Mouse (Mus musculus): ENCODE measurements around the gene Pwp2.
"Not testable (repeated sequence)": the region's sequence is repeated elsewhere in the genome, so short reads cannot be mapped to it uniquely, and the experiment has no call there.

The Pwp2 gene

DNA sequence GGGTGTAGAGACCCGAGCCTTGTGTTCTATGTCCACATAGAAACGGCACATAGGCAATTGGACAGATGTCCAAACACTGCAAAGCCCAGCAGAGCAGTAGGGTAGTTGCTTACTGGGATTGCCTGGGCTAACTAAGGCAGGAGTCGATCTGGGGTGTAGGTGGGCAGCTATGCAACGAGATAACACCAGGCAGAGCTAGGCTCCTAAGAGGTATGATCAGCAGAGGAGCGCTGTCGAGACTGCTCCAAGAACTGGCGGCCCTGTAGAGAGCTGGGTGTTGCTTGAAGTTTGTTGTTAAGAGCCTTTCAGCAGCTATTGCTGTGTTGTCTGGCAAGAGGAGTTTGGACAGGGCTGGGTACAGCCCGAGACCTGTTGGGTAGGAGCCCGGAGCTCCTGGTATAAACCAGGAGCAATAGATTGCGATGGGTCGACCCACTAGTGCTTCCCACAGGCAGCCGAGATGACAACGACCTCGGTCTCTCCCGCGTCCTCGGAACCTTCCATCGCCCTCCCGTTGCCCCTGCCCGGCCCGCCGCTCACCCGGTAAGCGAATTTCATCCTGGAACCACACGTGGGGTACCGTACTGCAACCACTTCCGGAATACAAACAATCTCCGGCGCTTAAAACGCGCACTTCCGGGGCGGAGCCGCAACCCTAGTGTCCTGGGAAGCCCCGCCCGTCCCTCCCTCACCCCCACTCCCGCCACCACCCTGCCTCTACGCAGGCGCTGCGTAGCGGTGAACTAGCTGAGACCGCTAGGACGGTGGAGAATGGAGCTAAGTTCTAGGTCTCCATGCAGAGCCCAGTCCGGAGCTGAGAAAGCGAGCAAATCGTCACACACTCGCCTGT is at the start of gene Pwp2:
Gene Pwp2, minus strand, starts transcription at position 619 of the 850 bp plus-strand sequence.
- DNase-seq (ENCODE audit: low spot score) = peak; percentile 90

- no peak for DNase-seq (ENCODE audit: low spot score)
Measured at GRCm38 (mm10) chr10:78233756-78234155, 48.8 kb upstream of the Pwp2 start.

GRCm38 (mm10) chr10:78233161-78233560 is 48.2 kb upstream of the Pwp2 start:
- DNase-seq (ENCODE audit: low spot score) = no peak

- DNase-seq (ENCODE audit: low spot score) = no peak
Measured at GRCm38 (mm10) chr10:78232301-78232980, 47.5 kb upstream of the Pwp2 start.

DNA sequence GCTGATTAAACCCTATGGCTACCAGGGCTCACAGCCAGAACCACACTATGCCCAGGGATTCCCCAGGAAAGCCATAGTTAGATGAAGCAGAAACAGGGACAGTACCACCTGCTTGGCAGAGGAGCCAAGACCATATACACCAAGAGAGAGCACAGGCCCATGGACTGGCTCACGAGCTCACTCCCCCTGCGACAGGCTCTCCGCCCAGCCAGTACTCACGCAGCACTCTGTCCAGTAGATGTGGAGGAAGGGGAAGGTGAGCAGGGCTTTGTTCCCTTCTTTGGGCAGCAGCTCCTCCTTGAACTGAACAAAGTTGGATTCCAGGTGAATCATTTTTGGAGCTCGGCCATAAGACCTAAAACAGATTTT is 43.6 kb upstream of the Pwp2 start:
- no peak for DNase-seq (ENCODE audit: low spot score)

- no peak for DNase-seq (ENCODE audit: low spot score)
Measured at GRCm38 (mm10) chr10:78227875-78228559, 43.1 kb upstream of the Pwp2 start.

GRCm38 (mm10) chr10:78224136-78224535 is 39.2 kb upstream of the Pwp2 start:
- DNase-seq (ENCODE audit: low spot score) = no peak

GRCm38 (mm10) chr10:78222908-78223307 is 38.0 kb upstream of the Pwp2 start:
- DNase-seq (ENCODE audit: low spot score) = no peak

- no peak for DNase-seq (ENCODE audit: low spot score)
Measured at GRCm38 (mm10) chr10:78221315-78221714, 36.4 kb upstream of the Pwp2 start.

- no peak for DNase-seq (ENCODE audit: low spot score)
Measured at GRCm38 (mm10) chr10:78219528-78219927, 34.6 kb upstream of the Pwp2 start.

DNA sequence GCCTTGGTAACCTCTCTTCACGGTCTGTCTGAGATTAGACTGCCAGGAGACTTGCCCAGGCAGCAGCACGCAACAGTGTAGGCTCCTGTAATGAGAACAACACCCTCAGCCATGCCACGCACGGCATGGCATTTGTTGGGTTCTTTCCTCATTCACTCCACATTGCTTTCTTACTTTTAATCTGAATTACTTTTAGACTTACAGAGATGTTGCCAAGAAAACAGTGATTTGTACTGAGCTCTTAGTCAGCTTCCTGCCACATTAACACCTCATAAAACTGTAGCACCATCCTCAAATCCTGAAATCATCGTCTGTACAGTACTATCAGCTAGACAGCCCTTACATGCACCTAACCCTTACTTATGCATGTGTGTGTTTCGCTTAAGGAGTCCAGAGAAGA is 33.6 kb upstream of the Pwp2 start:
- DNase-seq (ENCODE audit: low spot score) = no peak

DNA sequence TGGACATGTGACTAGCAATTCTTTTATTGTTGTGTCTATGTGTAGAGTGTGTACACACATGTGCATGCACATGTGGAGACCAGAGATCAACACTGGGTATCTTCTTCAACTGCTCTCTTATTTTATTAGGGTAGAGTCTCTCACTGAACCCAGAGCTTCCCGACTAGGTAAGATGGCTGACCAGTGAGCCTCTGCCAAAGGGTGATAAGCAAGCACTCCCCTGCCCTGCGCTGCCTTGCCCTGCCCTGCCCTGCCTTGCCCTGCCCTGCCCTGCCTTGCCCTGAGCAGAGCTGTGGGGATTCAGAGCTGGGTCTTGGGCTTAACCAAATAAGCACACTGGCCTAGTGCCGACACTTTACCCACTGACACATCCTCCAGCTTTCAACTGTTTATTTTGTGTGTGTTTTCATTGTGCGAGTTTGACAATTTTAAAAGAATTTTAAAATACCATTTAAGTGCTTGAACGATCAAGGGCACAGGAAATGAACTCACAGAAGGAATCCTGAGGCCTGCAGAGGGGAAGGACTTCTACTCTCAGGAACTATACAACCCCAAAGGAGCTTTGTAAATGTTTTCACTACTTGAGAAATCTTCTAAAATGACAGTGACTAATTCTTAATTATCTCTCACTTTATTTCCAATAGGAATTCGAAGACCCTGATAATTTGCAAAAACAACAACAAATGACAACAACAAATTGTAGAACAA is 31.6 kb upstream of the Pwp2 start:
- DNase-seq (ENCODE audit: low spot score) = no peak

- no peak for DNase-seq (ENCODE audit: low spot score)
Measured at GRCm38 (mm10) chr10:78214371-78214770, 29.4 kb upstream of the Pwp2 start.

GRCm38 (mm10) chr10:78211311-78211710 is 26.4 kb upstream of the Pwp2 start:
- DNase-seq (ENCODE audit: low spot score) = no peak

DNA sequence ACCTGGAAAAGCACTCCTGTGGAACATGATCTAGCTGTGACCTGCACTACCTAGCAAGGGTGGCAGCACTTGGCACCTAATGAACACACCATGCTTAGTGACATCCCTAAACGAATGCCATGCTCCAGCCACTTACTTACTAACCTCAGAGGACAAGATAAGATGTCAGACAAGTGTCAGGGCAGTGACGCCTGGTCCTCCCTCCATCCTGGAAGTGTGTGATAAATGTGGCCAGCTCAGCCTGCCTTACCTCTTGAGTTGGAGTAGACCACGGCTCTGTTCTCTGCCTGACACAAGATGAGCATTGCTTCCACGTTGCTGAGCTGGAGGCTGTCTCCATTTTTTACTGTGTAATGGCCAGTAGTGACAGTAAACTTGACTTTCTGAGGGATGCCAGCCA is 16.2 kb upstream of the Pwp2 start:
- DNase-seq (ENCODE audit: low spot score) = no peak

DNA sequence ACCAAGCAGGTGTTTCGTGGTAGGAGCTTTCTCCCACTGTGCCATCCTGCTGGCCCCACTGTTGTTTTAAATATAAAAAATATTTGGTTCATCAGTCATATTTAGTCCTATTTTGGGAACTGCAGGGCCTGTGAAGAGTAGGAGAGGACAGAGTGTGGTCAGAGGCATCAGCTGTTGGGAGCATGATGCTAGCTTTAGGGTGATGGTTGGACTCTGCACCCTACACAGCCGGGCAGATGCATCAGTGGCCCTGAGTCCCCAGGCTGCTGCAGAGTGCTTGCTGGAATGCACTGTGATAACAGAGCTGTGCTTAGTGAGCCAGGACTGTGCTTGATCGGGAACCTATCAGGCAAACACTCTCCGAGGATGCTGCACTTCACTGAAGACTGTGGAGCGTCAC is 8.0 kb upstream of the Pwp2 start:
- no peak for DNase-seq (ENCODE audit: low spot score)

DNA sequence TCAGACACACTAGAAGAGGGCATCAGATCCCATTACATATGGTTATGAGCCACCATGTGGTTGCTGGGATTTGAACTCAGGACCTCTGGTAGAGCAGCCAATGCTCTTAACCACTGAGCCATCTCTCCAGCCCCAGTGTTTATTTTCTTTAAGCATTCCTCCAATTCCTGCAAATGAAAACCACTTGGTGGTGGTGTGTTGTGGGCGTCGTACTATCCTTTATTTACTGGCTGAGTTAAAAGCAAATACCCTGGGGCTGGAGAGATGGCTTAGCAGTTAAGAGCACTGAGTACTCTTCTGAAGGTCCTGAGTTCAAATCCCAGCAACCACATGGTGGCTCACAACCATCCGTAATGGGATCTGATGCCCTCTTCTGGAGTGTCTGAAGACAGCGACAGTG is 1.1 kb upstream of the Pwp2 start:
- DNase-seq (ENCODE audit: low spot score) = not testable (repeated sequence)

- DNase-seq (ENCODE audit: low spot score) = no peak
Measured at GRCm38 (mm10) chr10:78185381-78185725, 404 bp upstream of the Pwp2 start.

GRCm38 (mm10) chr10:78183577-78183976 is 1.4 kb downstream of the Pwp2 start:
- no peak for DNase-seq (ENCODE audit: low spot score)

GRCm38 (mm10) chr10:78182321-78182720 is 2.6 kb downstream of the Pwp2 start:
- no peak for DNase-seq (ENCODE audit: low spot score)

DNA sequence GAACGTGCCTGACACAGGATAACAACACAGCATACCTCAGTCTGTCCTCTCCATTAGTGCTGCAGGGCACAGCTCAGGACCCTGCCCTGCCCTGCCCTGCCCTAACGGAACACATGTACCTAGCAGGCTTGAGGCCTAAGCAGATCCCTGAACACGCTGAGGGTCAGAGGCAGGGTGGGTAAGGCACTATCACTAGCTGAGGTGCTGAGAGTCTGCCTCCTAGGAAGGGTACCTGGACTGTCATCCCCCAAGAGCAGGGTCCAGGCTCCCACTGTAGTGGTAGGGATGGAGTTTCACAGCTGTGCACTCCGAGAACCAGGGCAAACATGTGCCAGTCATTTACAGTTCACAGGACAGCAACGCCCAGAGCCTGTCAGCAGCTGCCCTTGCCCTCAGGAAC is 10.5 kb downstream of the Pwp2 start:
- no peak for DNase-seq (ENCODE audit: low spot score)

DNA sequence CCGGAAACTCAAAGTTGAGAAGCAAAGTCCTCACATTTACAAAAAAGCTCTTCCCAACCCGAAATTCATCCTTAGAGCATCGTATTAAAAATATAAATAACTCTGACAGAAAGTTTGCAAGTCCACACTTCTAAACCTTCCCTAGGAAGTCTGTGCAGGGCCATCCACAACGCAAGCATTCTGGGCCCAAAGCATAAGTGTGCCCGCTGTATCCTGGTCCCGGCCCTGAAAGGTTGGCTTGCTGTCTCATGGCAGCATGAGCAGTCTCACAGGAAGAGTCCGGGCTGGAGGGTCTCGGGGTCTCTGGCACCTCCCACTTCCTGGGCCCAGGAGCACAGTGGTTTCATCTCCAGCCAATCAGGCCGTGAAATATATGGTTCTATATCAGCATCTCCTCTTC is 13.4 kb downstream of the Pwp2 start:
- no peak for DNase-seq (ENCODE audit: low spot score)

Data from testis, postnatal 10 days (tissue).